Comparison of ENCODE assay signal across 17 mouse cellular contexts in genomic region chr5:77261137-77261536, GRCm38 (mm10). TPM values are rescaled to one million over a fixed set of nuclear protein-coding genes. Genes with fewer than 3 reads are reported as not detected.
"Had no signal": no experiment of that assay in that cellular context is flagged by ENCODE, and none has a peak within 500 bp of the region (broad histone marks: within the 10 kb centered on the region; RNA-seq: fewer than 3 reads in every experiment).

No protein-coding gene starts in this region.

- H3K4me1 ChIP-seq: stomach, embryonic 15.5 days had no signal

- H3K9ac ChIP-seq: lung, embryonic 14.5 days; midbrain, embryonic 12.5 days; neural tube, embryonic 12.5 days; stomach, embryonic 15.5 days had no signal

- DNase-seq: lung, adult 18-20 months; lung, embryonic 14.5 days; lung, postnatal 10 days; lung, postnatal 4 days; right cerebral cortex, postnatal 14 days; thymus, adult 2 months; thymus, postnatal 25 days; thymus, postnatal 4 days had no signal

- H3K27me3 ChIP-seq: neural tube, embryonic 12.5 days; stomach, embryonic 15.5 days had no signal

- H3K27ac ChIP-seq: midbrain, embryonic 12.5 days; neural tube, embryonic 12.5 days; stomach, embryonic 15.5 days; stomach, postnatal 0 days had no signal

- H3K9me3 ChIP-seq: midbrain, embryonic 12.5 days; neural tube, embryonic 12.5 days; stomach, embryonic 15.5 days had no signal

- H3K36me3 ChIP-seq: midbrain, embryonic 12.5 days; neural tube, embryonic 12.5 days; stomach, embryonic 15.5 days had no signal

- H3K4me3 ChIP-seq: midbrain, embryonic 12.5 days; neural tube, embryonic 12.5 days; stomach, embryonic 15.5 days had no signal

RNA-seq across cellular contexts. Expression of gene Spink2, which starts 49.9 kb away (rescaled TPM):
- total RNA-seq: midbrain, postnatal 0 days; monocyte, adult 5-6 weeks; neutrophil, adult 5-6 weeks had no signal
- polyA plus RNA-seq: liver, embryonic 16.5 days; midbrain, embryonic 12.5 days; midbrain, embryonic 14.5 days had no signal
